Mouse (Mus musculus): ENCODE data around the gene Zfp658. TPM values are rescaled to one million over a fixed set of nuclear protein-coding genes. Genes with fewer than 3 reads are reported as not detected.
A peak's percentile ranks its signal among the peaks of the same experiment; 100 is the strongest.

Zfp658 gene
- polyA plus RNA-seq, 1 experiment from 2014 or later = 3.7 TPM

DNA sequence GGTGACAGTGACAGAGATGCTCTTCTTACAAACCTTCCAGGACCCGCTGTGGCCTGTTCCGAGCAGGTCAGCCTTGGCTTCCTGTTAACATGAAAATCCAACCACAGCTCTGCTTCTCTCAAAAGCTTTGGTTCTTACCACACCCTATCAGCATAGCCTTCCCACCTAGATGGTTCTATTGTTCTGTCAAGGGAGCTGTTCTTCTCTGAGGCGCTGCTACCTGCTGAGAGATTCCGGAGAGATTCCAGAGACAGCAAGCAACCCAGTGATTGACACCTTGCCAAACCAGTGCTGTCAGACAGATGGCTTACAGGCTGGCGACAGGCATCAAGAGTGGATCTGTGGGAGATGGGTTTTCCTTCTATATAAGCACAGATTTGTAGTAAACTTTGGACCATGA lies 14.4 kb upstream of the Zfp658 start:
- ATAC-seq (replicated peaks; ENCODE audit: low FRiP score) = no peak
- 48% methylated on average over 5 of the region's 5 CpGs for WGBS
- H3K27me3 ChIP-seq = no peaks in the 10 kb centered on the region
- no peaks in the 10 kb centered on the region for H3K36me3 ChIP-seq
- H3K9ac ChIP-seq = no peak overlapping the region
- no peak overlapping the region for H3K4me2 ChIP-seq
- H3K4me1 ChIP-seq = no peaks in the 10 kb centered on the region
- no peak overlapping the region for H3K27ac ChIP-seq
- no peak overlapping the region for H3K4me3 ChIP-seq (replicated peaks)
- no peaks in the 10 kb centered on the region for H3K9me3 ChIP-seq (replicated peaks)

DNA sequence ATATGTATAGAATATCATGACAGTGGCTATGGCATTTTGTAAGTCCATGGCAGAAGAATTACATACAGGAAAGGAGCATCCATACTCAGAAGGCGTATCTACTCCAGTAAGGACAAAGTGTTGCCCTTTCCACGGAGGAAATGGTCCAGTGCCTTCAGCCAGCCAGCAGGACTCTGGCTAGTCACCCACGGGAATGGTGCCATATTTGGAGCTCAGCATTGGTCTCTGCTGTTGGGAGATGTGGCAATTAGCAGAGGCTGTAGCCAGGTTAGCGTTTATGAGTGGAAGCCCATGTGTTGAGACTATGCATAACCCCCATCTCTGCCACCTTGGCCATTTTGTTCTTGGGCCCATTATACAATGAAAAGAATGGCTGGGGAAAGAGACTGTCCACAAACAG lies 13.8 kb upstream of the Zfp658 start:
- no peak overlapping the region for H3K9ac ChIP-seq
- H3K9me3 ChIP-seq (replicated peaks) = no peaks in the 10 kb centered on the region
- H3K4me3 ChIP-seq (replicated peaks) = no peak overlapping the region
- H3K36me3 ChIP-seq = no peaks in the 10 kb centered on the region
- no peak overlapping the region for H3K4me2 ChIP-seq
- H3K27ac ChIP-seq = no peak overlapping the region
- no peak for ATAC-seq (replicated peaks; ENCODE audit: low FRiP score)
- no peaks in the 10 kb centered on the region for H3K4me1 ChIP-seq
- no peaks in the 10 kb centered on the region for H3K27me3 ChIP-seq
- 82% methylated on average over 4 of the region's 4 CpGs for WGBS

DNA sequence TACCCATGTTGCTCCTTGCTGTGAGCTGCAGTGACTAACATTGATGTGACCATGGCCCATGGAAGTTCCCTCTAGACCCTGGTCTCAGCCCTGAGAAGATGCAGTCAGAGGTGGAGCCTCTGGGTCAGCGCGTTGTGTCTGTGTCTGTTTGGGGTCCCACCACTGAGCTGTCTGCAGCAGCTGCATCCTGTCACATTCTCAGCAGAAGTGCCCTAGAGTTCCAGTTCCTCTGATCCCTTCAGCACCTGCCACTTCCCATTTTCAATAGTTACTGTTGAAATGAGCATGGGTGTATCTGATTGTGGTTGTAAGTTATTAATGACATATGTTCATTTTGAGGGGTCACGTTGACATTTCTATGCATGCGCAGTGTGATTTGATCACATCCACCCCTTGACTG lies 8.9 kb upstream of the Zfp658 start:
- Histone ChIP-seq H3K27me3 (no peaks in the 10 kb centered on the region), H3K9me3 (replicated peaks) (no peaks in the 10 kb centered on the region), H3K27ac (no peak overlapping the region), H3K4me2 (no peak overlapping the region), H3K9ac (no peak overlapping the region), H3K36me3 (no peaks in the 10 kb centered on the region), H3K4me1 (no peaks in the 10 kb centered on the region), H3K4me3 (replicated peaks) (no peak overlapping the region)
- 68% methylated on average over 4 of the region's 4 CpGs for WGBS
- no peak for ATAC-seq (replicated peaks; ENCODE audit: low FRiP score)

DNA sequence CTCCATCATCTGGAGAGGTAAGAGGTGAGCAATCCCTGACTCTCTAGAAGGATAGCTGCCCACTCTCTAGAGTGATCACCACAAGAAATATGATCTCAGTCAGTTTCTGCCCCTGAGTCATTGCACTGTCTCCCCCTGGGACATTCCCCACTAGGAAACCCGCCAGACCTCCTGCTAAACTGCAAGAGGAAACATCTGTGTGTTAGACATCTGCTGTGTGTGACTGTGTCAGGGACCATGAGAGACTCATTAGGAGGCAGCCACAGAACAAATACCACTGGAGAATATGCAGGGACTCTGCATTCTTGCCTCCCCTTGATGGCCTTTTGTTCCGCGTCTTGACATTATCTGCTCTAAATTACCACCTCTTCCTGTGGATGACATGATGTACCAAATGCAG lies 7.5 kb upstream of the Zfp658 start:
- Histone ChIP-seq H3K4me2 (no peak overlapping the region), H3K27me3 (no peaks in the 10 kb centered on the region), H3K4me3 (replicated peaks) (no peak overlapping the region), H3K27ac (no peak overlapping the region), H3K4me1 (no peaks in the 10 kb centered on the region), H3K9me3 (replicated peaks) (no peaks in the 10 kb centered on the region), H3K36me3 (no peaks in the 10 kb centered on the region), H3K9ac (no peak overlapping the region)
- 42% methylated on average over 3 of the region's 3 CpGs for WGBS
- ATAC-seq (replicated peaks; ENCODE audit: low FRiP score) = peak; percentile 64; the same call in 1 of the 2 replicates

DNA sequence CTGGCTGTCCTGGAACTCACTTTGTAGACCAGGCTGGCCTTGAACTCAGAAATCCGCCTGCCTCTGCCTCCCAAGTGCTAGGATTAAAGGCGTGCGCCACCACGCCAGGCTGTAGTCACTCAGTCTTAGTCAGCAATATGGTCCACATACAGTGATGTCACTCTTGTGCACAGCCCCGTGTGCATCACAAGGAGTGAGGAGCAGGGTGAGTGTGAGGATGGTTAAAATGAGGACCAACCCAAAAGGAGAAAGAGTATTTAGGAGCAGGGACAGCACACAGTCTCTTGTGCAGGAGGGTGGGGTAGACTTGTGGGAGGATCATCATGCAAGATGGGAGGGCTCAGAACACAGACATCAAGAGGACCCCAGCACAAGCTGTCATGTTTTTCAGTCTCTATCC lies 6.7 kb upstream of the Zfp658 start:
- Histone ChIP-seq H3K27me3 (no peaks in the 10 kb centered on the region), H3K4me2 (no peak overlapping the region), H3K9me3 (replicated peaks) (no peaks in the 10 kb centered on the region), H3K27ac (no peak overlapping the region), H3K4me1 (no peaks in the 10 kb centered on the region), H3K9ac (no peak overlapping the region), H3K36me3 (no peaks in the 10 kb centered on the region), H3K4me3 (replicated peaks) (no peak overlapping the region)
- ATAC-seq (replicated peaks; ENCODE audit: low FRiP score) = no peak
- WGBS = 91% methylated on average over 5 of the region's 5 CpGs

DNA sequence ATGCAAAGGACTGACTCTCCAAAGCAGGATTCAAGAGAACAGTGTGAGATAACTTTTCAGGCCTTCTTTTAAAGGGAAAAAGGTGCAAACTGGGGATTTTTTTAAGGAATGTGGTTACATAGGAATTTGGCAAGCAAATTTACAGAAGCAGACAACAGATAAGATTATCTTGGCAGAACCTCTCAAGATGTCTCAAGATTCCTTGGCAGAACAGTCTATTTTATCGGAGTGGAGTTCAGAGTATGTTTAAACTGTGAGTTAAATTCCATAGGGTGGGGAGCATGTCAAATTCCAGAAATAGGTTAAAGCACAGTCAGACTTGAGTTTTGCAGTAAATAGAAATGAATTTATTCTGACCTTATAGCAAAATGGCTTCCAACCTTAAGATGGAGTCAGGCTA lies 5.2 kb upstream of the Zfp658 start:
- no peak for ATAC-seq (replicated peaks; ENCODE audit: low FRiP score)
- no peak overlapping the region for H3K9ac ChIP-seq
- no peak overlapping the region for H3K27ac ChIP-seq
- H3K9me3 ChIP-seq (replicated peaks) = no peaks in the 10 kb centered on the region
- H3K4me2 ChIP-seq = no peak overlapping the region
- H3K27me3 ChIP-seq = no peaks in the 10 kb centered on the region
- no peaks in the 10 kb centered on the region for H3K4me1 ChIP-seq
- WGBS = 67% methylated on average over 1 of the region's 1 CpGs
- no peak overlapping the region for H3K4me3 ChIP-seq (replicated peaks)
- no peaks in the 10 kb centered on the region for H3K36me3 ChIP-seq

DNA sequence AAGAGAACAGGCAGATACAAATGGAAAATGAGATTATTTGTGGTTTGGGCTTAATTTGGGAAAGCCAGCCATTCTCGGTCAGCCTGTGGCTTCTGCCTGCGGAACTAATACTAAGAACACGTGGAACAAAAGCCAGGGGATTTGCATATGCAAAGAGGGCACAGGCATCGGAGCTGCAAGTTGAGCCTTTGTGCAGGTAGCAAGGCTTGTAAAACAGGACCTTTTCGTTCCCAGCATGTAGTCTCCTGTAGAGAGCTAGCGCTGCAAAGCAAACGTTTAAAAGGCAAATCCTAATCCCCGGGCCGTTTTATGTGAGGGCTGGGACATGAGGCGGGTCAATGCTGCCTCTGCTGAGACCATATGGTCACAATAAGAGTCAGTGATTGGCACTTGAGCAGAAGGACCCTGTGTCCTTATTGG lies 605 bp downstream of the Zfp658 start:
- peaks cover 25% of the 10 kb centered on the region for H3K36me3 ChIP-seq
- peak overlapping the region; percentile 84 for H3K4me2 ChIP-seq
- peak overlapping the region; percentile 83 for H3K4me3 ChIP-seq (replicated peaks)
- WGBS = under 1% methylated on average over 10 of the region's 10 CpGs
- H3K27me3 ChIP-seq = no peaks in the 10 kb centered on the region
- H3K9me3 ChIP-seq (replicated peaks) = no peaks in the 10 kb centered on the region
- peak overlapping the region; percentile 91 for H3K27ac ChIP-seq
- peak overlapping the region; percentile 80 for H3K9ac ChIP-seq
- H3K4me1 ChIP-seq = peaks cover 15% of the 10 kb centered on the region
- ATAC-seq (replicated peaks; ENCODE audit: low FRiP score) = 0 out of 2 replicates have a peak, but pooled peaks have one; percentile 6

DNA sequence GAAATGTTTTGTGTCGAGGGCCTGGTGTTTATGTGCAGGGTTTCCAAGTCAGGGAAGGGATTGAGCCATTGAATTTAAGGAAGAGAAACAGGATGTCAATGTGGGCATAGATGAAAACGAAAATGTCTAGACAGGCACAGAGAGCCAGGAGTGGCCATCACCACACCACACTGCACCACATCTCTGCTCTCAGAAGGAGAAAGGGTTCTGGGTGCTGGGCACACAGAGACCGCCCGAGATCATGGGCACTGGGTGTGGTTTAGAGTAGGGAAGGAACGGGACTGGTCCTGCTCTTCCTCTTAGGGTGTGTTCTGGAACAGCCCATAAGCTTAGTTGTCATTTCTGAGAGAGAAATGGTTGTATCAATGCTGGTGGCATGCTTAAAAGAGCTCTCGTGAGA lies 1.2 kb downstream of the Zfp658 start:
- Histone ChIP-seq H3K27me3 (no peaks in the 10 kb centered on the region), H3K9ac (peak overlapping the region; percentile 80; the same call in 1 of the 2 replicates), H3K9me3 (replicated peaks) (no peaks in the 10 kb centered on the region), H3K4me2 (peak overlapping the region; percentile 84), H3K27ac (no peak overlapping the region), H3K4me1 (peaks cover 15% of the 10 kb centered on the region), H3K36me3 (peaks cover 32% of the 10 kb centered on the region), H3K4me3 (replicated peaks) (peak overlapping the region; percentile 83)
- 64% methylated on average over 6 of the region's 6 CpGs for WGBS
- ATAC-seq (replicated peaks; ENCODE audit: low FRiP score) = no peak

DNA sequence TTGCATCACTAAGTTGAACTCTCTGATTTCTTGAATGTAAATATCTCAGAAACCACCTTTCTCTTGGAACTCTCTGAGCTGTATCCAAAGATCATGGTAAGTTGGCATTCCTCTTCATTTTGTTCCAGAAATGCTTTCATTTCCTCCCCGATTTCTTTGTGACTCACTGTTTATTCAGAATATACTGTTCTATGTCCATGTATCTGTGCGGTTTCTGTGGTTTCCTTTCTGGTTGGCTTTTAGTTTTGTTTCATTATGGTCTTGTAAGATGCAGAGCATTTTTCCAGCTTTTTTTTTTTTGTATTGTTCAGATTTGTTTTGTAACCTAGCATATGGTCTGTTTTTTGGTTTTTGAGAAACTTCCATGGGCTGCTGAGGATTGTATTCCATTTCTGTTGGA lies 9.2 kb downstream of the Zfp658 start:
- no peak overlapping the region for H3K9ac ChIP-seq
- no peaks in the 10 kb centered on the region for H3K4me1 ChIP-seq
- ATAC-seq (replicated peaks; ENCODE audit: low FRiP score) = no peak
- H3K4me2 ChIP-seq = no peak overlapping the region
- H3K27me3 ChIP-seq = no peaks in the 10 kb centered on the region
- no peaks in the 10 kb centered on the region for H3K9me3 ChIP-seq (replicated peaks)
- no peak overlapping the region for H3K27ac ChIP-seq
- 94% methylated on average over 2 of the region's 2 CpGs for WGBS
- H3K4me3 ChIP-seq (replicated peaks) = no peak overlapping the region
- peaks cover 82% of the 10 kb centered on the region for H3K36me3 ChIP-seq

DNA sequence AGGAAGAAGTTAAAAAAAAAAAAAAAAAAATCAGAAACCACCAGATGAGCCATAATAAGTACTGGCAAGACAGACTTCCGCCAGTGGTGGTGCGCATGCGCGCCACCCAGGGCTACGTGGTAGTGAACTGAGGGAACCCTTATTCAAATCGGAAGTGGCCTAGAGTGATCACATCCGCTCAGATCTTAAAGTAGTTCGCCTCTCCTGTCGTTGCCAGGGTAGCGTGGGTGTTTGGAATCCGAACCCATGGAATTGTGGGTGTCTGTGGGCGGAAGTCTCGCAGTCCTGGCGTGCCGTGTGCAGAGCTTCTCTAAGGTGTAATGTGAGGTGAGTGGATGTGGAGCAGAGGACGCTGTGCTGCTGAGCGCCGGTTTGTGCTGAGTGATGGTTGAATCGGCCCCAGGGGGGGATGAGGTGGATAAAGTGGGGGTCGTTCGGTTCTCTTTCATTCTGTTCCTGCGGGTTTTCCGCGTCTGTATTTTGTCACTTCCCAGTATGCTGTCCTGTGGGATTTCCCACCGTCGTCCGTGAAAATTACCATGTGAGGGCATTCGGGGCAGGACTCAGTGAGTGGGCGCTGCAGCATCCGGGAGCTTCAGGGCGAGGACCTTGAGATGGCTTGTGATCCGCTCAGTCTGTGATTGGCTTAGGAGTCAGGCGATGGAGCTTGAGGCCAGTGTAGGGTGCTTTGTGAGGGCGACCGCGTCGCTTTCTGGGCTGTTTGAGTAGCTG lies 17.6 kb downstream of the Zfp658 start, which contains the start of gene Zfp719:
TSS of gene Zfp719 (plus strand) at position 171 of the 732 bp plus-strand sequence.
- peak within 1 kb of the TSS; percentile 91 for H3K27ac ChIP-seq
- no peaks in the 10 kb centered on the region for H3K27me3 ChIP-seq
- peak; percentile 98 for ATAC-seq (replicated peaks; ENCODE audit: low FRiP score)
- H3K4me3 ChIP-seq (replicated peaks) = peak within 1 kb of the TSS; percentile 79
- H3K4me1 ChIP-seq = peaks cover 19% of the 10 kb centered on the region
- WGBS = under 1% methylated on average over 37 of the region's 37 CpGs
- peak within 1 kb of the TSS; percentile 75 for H3K9ac ChIP-seq
- peak within 1 kb of the TSS; percentile 72 for H3K4me2 ChIP-seq
- H3K9me3 ChIP-seq (replicated peaks) = no peaks in the 10 kb centered on the region
- H3K36me3 ChIP-seq = peaks cover 18% of the 10 kb centered on the region

DNA sequence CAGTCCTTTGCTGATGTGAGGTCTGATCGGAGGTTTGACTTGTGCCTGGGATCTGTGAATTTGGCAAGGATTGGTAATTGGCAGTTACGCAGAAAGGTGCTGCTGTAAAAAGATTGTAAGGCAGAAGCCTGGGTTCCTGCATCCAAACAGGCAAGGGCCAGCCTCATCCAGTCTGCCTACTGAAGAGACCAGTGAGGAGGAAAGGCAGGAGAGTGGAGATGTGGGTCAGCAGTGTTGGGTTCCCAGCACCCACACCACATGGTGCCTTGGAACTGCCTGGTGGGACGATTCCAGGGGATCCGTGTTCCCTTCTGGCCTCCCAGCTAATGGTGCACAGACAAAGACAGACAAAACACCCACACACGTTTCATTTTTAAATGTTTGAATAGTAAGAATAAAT lies 18.5 kb downstream of the Zfp658 start:
- peaks cover 19% of the 10 kb centered on the region for H3K4me1 ChIP-seq
- H3K27me3 ChIP-seq = no peaks in the 10 kb centered on the region
- WGBS = 60% methylated on average over 5 of the region's 5 CpGs
- H3K9ac ChIP-seq = peak overlapping the region; percentile 75
- H3K9me3 ChIP-seq (replicated peaks) = no peaks in the 10 kb centered on the region
- peak overlapping the region; percentile 72 for H3K4me2 ChIP-seq
- peaks cover 20% of the 10 kb centered on the region for H3K36me3 ChIP-seq
- no peak overlapping the region for H3K27ac ChIP-seq
- no peak for ATAC-seq (replicated peaks; ENCODE audit: low FRiP score)
- H3K4me3 ChIP-seq (replicated peaks) = peak overlapping the region; percentile 79

DNA sequence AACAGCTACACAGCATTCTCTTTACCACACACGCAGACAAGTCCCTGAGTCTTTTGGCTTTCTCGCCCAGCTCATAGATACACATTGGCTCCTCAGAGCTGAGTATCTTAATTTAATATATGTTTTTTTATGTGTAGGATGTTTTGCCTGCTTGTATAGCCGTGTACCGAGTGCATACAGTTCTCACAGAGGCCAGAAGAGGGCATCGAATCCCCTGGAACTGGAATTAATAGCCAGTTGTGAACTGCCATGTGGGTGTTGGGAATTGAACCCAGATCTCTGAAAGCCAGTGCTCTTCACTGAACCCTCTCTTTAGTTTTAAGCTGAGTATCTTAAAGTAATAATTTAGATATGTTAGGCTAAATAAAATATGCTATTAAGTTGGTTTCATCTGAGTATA lies 22.7 kb downstream of the Zfp658 start:
- no peak for ATAC-seq (replicated peaks; ENCODE audit: low FRiP score)
- H3K27ac ChIP-seq = no peak overlapping the region
- 94% methylated on average over 5 of the region's 5 CpGs for WGBS
- peaks cover 19% of the 10 kb centered on the region for H3K4me1 ChIP-seq
- no peak overlapping the region for H3K4me3 ChIP-seq (replicated peaks)
- peaks cover 63% of the 10 kb centered on the region for H3K36me3 ChIP-seq
- no peak overlapping the region for H3K9ac ChIP-seq
- H3K4me2 ChIP-seq = no peak overlapping the region
- no peaks in the 10 kb centered on the region for H3K9me3 ChIP-seq (replicated peaks)
- no peaks in the 10 kb centered on the region for H3K27me3 ChIP-seq

DNA sequence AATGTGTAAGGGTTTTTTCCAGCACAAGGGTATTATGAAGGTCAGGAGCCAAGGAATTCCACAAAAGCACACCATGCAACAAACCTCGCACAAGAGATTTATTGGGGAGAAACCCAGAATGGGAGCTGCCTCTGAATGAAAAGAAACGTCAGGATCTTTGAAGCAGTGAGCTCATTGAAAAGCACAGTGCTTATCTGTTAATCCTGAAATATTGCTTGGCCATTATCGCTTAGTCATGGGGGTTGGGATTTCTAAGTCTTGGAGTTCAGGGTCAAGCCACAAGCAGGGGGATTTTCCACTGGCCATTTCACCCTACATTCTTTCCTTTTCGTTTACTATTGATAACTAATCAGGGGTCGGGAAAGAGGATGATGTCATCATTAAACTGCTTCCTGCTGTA lies 39.8 kb downstream of the Zfp658 start:
- 44% methylated on average over 5 of the region's 5 CpGs for WGBS
- Histone ChIP-seq H3K9me3 (replicated peaks) (no peaks in the 10 kb centered on the region), H3K4me2 (no peak overlapping the region), H3K4me1 (peaks cover 1% of the 10 kb centered on the region; the same call in 1 of the 2 replicates), H3K4me3 (replicated peaks) (no peak overlapping the region), H3K36me3 (no peaks in the 10 kb centered on the region), H3K27me3 (no peaks in the 10 kb centered on the region), H3K27ac (no peak overlapping the region), H3K9ac (no peak overlapping the region)
- ATAC-seq (replicated peaks; ENCODE audit: low FRiP score) = no peak

All from kidney, embryonic 15.5 days (tissue).